Mouse (Mus musculus) megakaryocyte, embryonic 14.5 days (primary cell): ENCODE results near the gene Pde7b.

ENCODE experiments used
- FLI1 ChIP-seq: IDR thresholded peaks from 2 replicates; pipeline ENCODE4 v1.6.1; 2012; ENCODE audit warnings: low read length, inconsistent platforms, mixed read lengths
- GATA1 ChIP-seq: IDR thresholded peaks from 3 replicates; pipeline ENCODE4 v1.6.1; 2012; ENCODE audit warnings: mixed read lengths, low read length, inconsistent platforms, borderline replicate concordance

- TF ChIP-seq GATA1 (no peak), FLI1 (no peak)
Measured at GRCm38 (mm10) chr10:20690002-20690401, 34.9 kb downstream of the Pde7b start.
